ENCODE assay signal across 9 mouse cellular contexts in genomic region chr3:85928140-85928611, GRCm38 (mm10). TPM values are rescaled to one million over a fixed set of nuclear protein-coding genes. Genes with fewer than 3 reads are reported as not detected.
DNase-seq lines count a peak whose midpoint lies in the region; ATAC-seq lines count a peak whose summit lies in the region.
"Had no signal": no experiment of that assay in that cellular context is flagged by ENCODE, and none has a peak within 500 bp of the region (broad histone marks: within the 10 kb centered on the region; RNA-seq: fewer than 3 reads in every experiment).

No protein-coding gene starts in this region.

- intact Hi-C loops in left cerebral cortex, postnatal 14 days (cut with DNase I), result loop anchor here (10.0 kb wide), 1 partner anchor 353 kb away; the partner anchor contains the start of gene Gatb

- peak; percentile 11 for DNase-seq in cerebellum, adult 11-12 months
- peak; percentile 55 for DNase-seq in layer of hippocampus, adult 11-12 months (ENCODE audit: low spot score)
- DNase-seq in layer of hippocampus, postnatal 25 days (ENCODE audit: extremely low spot score in 1 of 2, low spot score in 1 of 2), result no peak
- peak; percentile 43 for DNase-seq in gastrocnemius, postnatal 10 days
- peak; percentile 29 to 68 for DNase-seq in left cerebral cortex, postnatal 14 days (ENCODE audit: low spot score in 2 of 2)
- no peak for DNase-seq in c-Kit-positive CD71-positive TER-119-positive erythroid progenitor cells, embryonic 14.5 days (ENCODE audit: low spot score)
- DNase-seq: thymus, postnatal 36 days had no signal

- ATAC-seq in cerebellum, adult (ENCODE audit: insufficient number of reproducible peaks, low FRiP score, low TSS enrichment), result no peak
- no peak for ATAC-seq in megakaryocyte progenitor cell, adult 5-6 weeks (replicated peaks; ENCODE audit: poor library complexity)

RNA-seq across cellular contexts. Expression of gene Gm37240, which starts 40.9 kb away (rescaled TPM):
- total RNA-seq in layer of hippocampus, postnatal 25 days (2021), result 1 to 10 TPM in 1 of 2 experiments, under 1 TPM in 1; 0.92 to 1.4 TPM
- total RNA-seq in gastrocnemius, postnatal 10 days (2021), result 10 to 100 TPM; 28.9 to 37.3 TPM
- total RNA-seq in left cerebral cortex, postnatal 14 days (2021), result 1 to 10 TPM; 1.9 to 3.2 TPM
- total RNA-seq in megakaryocyte progenitor cell, adult 5-6 weeks (2015), result not detected in 2 replicates
- not detected in 2 replicates for total RNA-seq in megakaryocyte progenitor cell, adult 5-6 weeks (2017)

RNA-seq across cellular contexts. Expression of gene Glt28d2, which starts 40.9 kb away (rescaled TPM):
- under 1 TPM; 0.20 to 0.40 TPM for total RNA-seq in layer of hippocampus, postnatal 25 days (2021)
- total RNA-seq in gastrocnemius, postnatal 10 days (2021), result 1 to 10 TPM; 5.5 to 6.1 TPM
- total RNA-seq in left cerebral cortex, postnatal 14 days (2021), result under 1 TPM; 0.66 to 0.86 TPM
- not detected in 2 replicates for total RNA-seq in megakaryocyte progenitor cell, adult 5-6 weeks (2015)
- total RNA-seq in megakaryocyte progenitor cell, adult 5-6 weeks (2017), result not detected in 2 replicates

RNA-seq across cellular contexts. Expression of gene Sh3d19, which starts 42.7 kb away (rescaled TPM):
- total RNA-seq in layer of hippocampus, postnatal 25 days (2021), result 10 to 100 TPM; 22.6 to 26.3 TPM
- 10 to 100 TPM; 26.7 to 35.6 TPM for total RNA-seq in gastrocnemius, postnatal 10 days (2021)
- total RNA-seq in left cerebral cortex, postnatal 14 days (2021), result 10 to 100 TPM; 34.6 to 36.4 TPM
- total RNA-seq in megakaryocyte progenitor cell, adult 5-6 weeks (2015), result 3.3 and 3.6 TPM in 2 replicates
- 6.8 and 10.0 TPM in 2 replicates for total RNA-seq in megakaryocyte progenitor cell, adult 5-6 weeks (2017)

Comparison
In these comparisons a context has a peak if more than half of its experiments do, and no peak if none do; other contexts are left out.
1. DNase-seq: peak in cerebellum, adult 11-12 months (single experiment), layer of hippocampus, adult 11-12 months (single experiment), gastrocnemius, postnatal 10 days (single experiment) and left cerebral cortex, postnatal 14 days (2 of 2); none in layer of hippocampus, postnatal 25 days (0 of 2) and c-Kit-positive CD71-positive TER-119-positive erythroid progenitor cells, embryonic 14.5 days (single experiment).
2. RNA of gene Gm37240, which starts 40.9 kb away (total RNA-seq): 28.9 to 37.3 TPM in gastrocnemius, postnatal 10 days; 1.9 to 3.2 TPM in left cerebral cortex, postnatal 14 days, 0.92 to 1.4 TPM in layer of hippocampus, postnatal 25 days and not detected in megakaryocyte progenitor cell, adult 5-6 weeks; every median in the first group is over 4 times any median in the second.